Mouse (Mus musculus): ENCODE results near the gene Zbtb7b. TPM values are rescaled to one million over a fixed set of nuclear protein-coding genes. Genes with fewer than 3 reads are reported as not detected.

Gene Zbtb7b
- polyA plus RNA-seq, 1 experiment, result 2.8 TPM

DNA sequence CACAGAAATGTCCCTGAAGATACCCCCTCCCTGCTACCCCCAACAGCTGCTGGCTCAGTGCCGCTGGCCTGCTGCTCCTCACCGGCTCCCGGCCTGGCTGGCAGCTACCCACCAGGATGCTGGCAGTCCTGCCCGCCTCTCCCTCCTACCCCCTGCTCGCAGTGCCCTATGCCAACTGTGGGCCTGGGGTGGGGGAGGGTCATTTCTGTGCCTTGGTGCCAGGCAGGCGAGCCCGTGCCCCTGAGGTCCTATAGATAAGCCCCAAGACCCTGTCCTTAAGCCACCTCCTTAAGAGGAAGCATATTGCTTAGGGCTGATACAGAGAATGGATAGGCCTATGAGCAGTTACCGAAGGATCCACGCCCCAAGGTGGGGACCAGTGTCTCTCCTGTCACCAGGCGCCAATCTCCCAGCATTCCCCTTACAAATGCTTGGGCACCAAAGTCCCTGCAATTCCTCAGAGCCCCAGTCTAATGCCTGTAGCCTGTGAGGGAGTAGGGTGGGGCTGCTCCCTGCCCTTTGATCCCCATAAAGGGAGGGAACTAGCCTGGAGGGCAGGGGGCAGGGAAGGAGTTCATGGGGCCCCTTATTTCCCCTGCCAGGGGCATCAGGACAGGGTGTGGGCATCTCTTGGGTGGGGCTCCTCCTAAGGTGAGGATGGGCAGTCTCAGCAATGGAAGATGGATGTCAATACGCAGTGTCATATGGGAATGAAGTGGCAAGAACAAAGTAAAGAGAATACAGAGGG lies 6.3 kb downstream of the Zbtb7b start:
- no peak for TF ChIP-seq CTCF (IDR thresholded peaks at IDR 0.05; ENCODE audit: borderline replicate concordance, extremely low read depth, insufficient read depth, insufficient read length)
- TF ChIP-seq POLR2A (IDR thresholded peaks at IDR 0.05; ENCODE audit: borderline replicate concordance, extremely low read depth, insufficient read depth, insufficient read length, poor library complexity, severe bottlenecking), result no peak
- peak; percentile 64 for DNase-seq (ENCODE audit: low read depth)

DNA sequence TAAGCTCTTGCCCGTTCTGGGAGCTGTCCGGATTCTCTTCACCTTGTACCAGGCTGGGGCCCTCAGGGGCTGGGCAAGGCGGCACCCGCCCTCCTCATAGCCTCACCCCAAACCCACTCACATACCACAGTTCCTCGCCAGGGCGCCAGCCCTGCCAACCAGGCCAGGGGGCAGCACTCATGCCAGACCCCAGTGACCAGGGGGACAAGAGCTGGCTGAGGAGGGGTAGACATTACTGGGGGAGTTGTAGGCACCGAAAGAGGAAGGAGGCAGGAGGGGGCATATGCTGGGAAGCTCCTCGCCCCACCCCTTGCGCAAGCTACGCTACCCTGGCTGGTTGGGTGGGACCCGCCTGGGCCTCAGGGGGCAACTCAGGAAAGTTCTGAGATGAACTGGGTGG lies 6.9 kb downstream of the Zbtb7b start:
- TF ChIP-seq POLR2A (IDR thresholded peaks at IDR 0.05; ENCODE audit: borderline replicate concordance, extremely low read depth, insufficient read depth, insufficient read length, poor library complexity, severe bottlenecking) (no peak), CTCF (IDR thresholded peaks at IDR 0.05; ENCODE audit: borderline replicate concordance, extremely low read depth, insufficient read depth, insufficient read length) (no peak)
- DNase-seq (ENCODE audit: low read depth), result no peak

DNA sequence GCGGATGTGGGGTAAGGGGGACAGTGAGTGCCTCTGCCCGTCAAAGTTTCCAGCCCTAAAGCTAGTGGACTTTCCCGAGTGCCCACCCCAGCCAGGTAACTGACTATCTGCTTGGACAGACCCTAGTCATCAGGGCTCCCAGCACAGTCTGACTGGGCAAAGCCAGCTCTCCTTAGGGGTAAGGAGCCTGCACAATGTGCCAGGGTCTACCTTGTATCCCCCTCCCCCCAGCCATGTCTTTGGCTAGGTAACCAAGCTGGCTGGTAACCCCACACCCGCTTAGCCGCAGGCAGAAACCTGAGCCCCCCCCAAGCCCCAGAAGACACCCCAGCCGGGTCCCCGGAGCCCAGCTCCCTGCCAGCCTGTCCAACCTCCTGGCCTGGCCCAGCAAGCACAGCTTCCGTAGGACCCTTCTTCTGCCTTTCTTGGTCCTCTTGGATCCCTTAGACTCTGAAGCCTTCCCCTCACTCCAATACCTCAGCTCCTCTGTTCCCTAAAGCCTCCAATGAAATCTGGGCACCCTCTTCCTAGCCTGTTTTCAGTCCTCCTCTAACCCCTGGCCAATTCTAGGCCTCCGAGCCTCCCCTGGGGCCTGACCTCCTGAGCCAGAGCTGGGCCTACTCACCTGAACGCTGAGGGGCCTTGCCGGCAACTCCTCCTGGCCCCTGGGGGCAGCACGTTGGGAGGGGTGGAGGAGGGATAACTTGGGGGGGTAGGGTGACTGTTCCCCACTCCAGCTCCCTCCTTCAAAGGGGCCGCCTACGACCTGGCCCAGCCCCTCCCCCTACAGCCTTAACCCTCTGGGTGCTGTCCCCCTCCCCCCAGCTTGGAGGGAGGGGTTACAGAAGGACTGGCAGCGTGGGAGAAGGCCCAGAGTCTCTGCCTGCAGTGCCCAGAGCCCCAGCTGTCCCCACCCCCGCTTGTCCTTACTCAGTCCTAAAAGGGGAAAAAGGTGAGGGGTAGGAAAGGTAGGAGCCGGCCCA lies 7.8 kb downstream of the Zbtb7b start:
- no peak for DNase-seq (ENCODE audit: low read depth)
- TF ChIP-seq CTCF (IDR thresholded peaks at IDR 0.05; ENCODE audit: borderline replicate concordance, extremely low read depth, insufficient read depth, insufficient read length), result no peak
- TF ChIP-seq POLR2A (IDR thresholded peaks at IDR 0.05; ENCODE audit: borderline replicate concordance, extremely low read depth, insufficient read depth, insufficient read length, poor library complexity, severe bottlenecking), result no peak

DNA sequence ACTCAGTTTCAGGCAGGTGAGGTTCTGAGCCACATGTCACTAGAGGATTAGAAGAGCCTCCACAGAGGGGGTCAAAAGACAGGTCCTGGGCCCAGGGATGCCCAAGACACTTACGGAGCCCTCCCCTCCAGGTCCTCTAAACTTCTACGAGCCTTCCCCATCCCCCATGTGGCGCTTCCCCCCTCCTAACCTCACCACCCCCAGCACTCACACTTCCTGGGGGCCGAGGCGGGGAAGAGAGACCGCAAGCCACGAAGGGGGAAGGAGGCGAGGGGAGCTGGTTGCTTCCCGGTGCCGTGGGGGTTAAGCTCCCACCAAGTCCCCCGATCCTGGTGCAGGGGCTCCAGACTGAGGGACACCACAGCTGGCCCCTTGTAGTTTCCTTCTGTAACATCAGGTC lies 9.1 kb downstream of the Zbtb7b start:
- no peak for DNase-seq (ENCODE audit: low read depth)
- TF ChIP-seq CTCF (IDR thresholded peaks at IDR 0.05; ENCODE audit: borderline replicate concordance, extremely low read depth, insufficient read depth, insufficient read length) (no peak), POLR2A (IDR thresholded peaks at IDR 0.05; ENCODE audit: borderline replicate concordance, extremely low read depth, insufficient read depth, insufficient read length, poor library complexity, severe bottlenecking) (no peak)

DNA sequence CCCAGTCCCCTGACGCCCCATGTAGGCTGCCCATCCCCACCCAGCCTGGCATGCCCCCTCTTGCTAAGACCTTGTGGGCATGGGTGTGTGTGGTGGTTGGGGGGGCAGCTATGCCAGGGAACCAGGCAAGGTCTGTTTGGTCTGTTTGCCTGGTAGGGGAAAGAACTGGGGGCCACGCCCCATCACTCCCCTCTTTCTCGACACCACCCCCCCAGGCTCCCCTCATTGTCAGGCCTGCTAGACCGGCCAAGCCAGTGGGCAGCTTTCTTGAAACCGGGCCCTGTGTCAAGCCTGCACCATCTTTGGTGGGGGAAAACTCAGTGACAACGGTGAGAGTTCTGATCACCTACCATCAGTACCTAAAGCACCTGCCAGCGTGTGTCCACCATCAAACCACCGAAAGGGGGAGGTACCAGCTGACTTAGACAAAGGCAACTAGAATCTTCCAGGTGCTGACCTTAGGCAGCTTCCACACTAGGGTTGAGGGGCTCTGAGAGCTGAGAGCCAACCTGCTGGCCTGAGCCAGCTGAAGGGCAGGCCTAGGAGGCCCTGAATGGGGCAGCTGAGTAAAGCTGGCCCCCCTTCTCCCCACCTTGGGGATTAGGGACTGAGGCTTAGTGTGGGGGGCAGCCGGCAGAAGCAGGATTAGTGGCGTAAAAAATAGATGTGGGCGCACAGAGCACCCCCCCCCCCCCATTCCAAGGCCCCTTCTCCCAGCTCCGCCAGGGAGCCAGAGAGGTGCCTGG lies 10.1 kb downstream of the Zbtb7b start:
- DNase-seq (ENCODE audit: low read depth), result peak; percentile 14
- no peak for TF ChIP-seq CTCF (IDR thresholded peaks at IDR 0.05; ENCODE audit: borderline replicate concordance, extremely low read depth, insufficient read depth, insufficient read length)
- no peak for TF ChIP-seq POLR2A (IDR thresholded peaks at IDR 0.05; ENCODE audit: borderline replicate concordance, extremely low read depth, insufficient read depth, insufficient read length, poor library complexity, severe bottlenecking)

DNA sequence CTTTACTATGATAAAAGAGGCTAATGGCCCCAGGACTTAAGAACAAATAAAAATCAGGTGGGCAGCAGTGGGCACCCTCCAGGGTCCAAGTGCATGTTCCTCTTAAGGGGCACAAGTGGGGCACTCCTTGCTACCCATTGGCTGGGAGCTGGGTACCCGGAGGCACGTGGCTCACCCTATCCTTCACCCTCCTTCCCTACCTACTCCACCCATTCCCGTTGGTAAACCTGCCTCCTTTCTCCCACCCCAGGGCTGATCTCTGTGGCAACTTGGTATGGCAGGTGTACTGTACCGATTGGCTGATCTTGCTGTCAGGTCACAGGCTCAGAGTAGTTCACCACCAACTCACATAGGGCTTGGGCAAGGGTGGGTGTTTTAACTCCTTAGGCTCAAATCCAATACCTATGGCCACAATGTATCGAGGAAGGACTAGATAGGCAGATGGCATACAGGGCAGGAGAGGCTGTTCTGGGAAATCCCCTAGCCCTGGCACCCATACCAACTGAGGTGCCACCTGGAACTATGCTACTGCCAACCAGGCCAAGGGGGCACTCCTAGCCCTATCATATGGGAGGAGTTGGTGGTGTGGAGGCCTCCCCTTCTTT lies 10.8 kb downstream of the Zbtb7b start:
- no peak for DNase-seq (ENCODE audit: low read depth)
- TF ChIP-seq CTCF (IDR thresholded peaks at IDR 0.05; ENCODE audit: borderline replicate concordance, extremely low read depth, insufficient read depth, insufficient read length), result no peak
- TF ChIP-seq POLR2A (IDR thresholded peaks at IDR 0.05; ENCODE audit: borderline replicate concordance, extremely low read depth, insufficient read depth, insufficient read length, poor library complexity, severe bottlenecking), result no peak

DNA sequence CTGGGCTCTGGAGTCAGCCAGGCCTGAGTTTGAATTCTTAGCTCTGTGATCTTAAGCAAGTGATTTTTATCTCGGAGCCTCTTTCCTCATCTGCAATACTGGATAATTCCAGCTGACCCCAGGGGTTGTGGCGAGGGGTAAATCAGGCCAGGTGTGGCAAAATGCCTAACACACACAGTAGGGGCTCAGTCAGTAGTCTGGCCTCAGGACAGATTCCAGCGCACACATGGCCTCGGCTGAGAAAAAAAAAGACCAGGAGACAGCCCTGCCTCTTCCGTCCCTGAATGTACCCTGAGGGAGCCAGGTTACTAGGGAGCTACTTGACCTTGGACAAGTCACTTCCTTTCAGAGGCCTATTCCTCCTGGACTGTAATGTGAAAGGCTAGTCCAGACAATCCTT lies 11.6 kb downstream of the Zbtb7b start:
- TF ChIP-seq POLR2A (IDR thresholded peaks at IDR 0.05; ENCODE audit: borderline replicate concordance, extremely low read depth, insufficient read depth, insufficient read length, poor library complexity, severe bottlenecking) (no peak), CTCF (IDR thresholded peaks at IDR 0.05; ENCODE audit: borderline replicate concordance, extremely low read depth, insufficient read depth, insufficient read length) (no peak)
- no peak for DNase-seq (ENCODE audit: low read depth)

DNA sequence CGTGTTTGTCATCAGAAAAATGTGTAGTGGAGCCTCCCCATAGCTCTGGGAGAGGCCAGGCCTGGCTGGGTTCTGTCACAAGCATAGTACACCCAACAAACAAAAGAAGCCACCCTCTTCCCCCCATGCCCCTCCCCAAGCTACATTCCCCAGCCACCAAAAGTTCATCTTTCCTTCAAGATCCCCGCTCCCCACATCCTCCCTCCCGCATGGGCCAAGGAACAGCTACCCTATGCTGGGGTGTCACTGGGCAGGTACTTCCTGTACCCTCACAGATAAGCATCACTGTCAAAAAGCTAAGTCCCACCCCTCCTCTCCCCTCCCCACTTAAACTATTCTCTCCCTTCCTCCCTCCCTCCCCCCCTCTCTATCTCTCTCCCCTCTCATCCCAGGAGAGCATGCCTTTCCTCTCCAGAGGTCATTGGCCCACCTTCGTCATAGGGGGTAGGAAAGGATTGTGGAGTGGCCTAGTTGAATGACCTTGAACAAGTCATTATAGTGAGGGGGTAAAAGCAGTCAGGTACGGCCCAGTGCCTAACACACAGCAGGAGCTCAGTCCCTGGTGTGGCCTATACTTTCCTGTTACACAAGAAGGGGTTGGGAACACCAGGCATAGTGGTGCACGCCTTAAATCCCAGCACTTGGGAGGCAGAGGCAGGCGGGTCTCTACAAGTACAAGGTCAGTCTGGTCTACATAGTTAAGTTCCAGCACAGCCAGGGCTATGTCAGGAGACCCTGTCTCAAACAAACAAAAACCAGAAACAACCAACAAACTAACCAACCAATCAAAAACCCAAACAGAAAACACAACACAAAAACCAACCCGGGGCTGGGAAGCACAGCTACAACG lies 12.3 kb downstream of the Zbtb7b start:
- TF ChIP-seq POLR2A (IDR thresholded peaks at IDR 0.05; ENCODE audit: borderline replicate concordance, extremely low read depth, insufficient read depth, insufficient read length, poor library complexity, severe bottlenecking) (no peak), CTCF (IDR thresholded peaks at IDR 0.05; ENCODE audit: borderline replicate concordance, extremely low read depth, insufficient read depth, insufficient read length) (no peak)
- DNase-seq (ENCODE audit: low read depth), result no peak

DNA sequence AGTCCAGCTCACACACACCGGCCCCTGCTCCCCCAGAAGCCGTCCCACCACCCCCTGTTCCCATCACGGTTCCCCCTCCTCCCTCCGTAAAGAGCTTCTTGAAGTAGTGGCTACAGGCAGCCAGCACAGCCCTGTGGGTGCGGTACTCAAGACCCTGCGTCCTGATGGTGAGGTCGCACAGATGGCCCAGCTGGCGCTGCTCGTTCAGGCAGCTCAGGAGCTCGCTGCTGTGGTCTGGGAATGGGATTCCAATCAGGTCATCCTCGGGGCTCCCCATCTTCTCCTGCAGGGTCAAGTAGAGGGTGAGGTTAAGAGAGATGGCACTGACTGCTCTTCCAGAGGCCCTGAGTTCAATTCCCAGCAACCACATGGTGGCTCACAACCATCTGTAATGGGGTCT lies 13.3 kb downstream of the Zbtb7b start:
- TF ChIP-seq POLR2A (IDR thresholded peaks at IDR 0.05; ENCODE audit: borderline replicate concordance, extremely low read depth, insufficient read depth, insufficient read length, poor library complexity, severe bottlenecking), result no peak
- TF ChIP-seq CTCF (IDR thresholded peaks at IDR 0.05; ENCODE audit: borderline replicate concordance, extremely low read depth, insufficient read depth, insufficient read length), result no peak
- DNase-seq (ENCODE audit: low read depth), result no peak

DNA sequence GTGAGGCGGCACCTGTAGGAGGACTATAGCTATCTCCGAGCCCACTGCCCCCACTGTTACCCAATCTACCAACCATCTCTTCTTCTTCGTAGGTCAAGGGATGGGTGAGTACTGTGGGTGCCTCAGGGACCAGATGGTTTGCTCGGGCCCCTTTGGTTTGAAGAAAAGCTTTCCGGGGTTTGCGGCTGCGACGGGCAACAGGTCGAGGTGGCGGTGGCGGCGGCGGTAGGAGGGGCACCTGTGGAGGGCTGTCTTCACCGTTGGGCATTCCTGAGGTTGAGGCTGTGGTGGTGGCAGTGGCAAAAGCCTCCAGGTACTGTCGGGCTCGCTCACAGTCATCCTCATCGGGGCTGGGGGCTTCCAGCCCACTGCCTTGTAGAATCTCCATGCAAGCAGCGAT lies 13.9 kb downstream of the Zbtb7b start:
- TF ChIP-seq POLR2A (IDR thresholded peaks at IDR 0.05; ENCODE audit: borderline replicate concordance, extremely low read depth, insufficient read depth, insufficient read length, poor library complexity, severe bottlenecking) (no peak), CTCF (IDR thresholded peaks at IDR 0.05; ENCODE audit: borderline replicate concordance, extremely low read depth, insufficient read depth, insufficient read length) (no peak)
- no peak for DNase-seq (ENCODE audit: low read depth)

Measured in brain, embryonic 14.5 days (tissue).